Mouse (Mus musculus) embryo, embryonic 10 days (tissue): Measurements from ENCODE around the gene Pfkp.

Experiments used
- DNase-seq: peaks from one replicate; pipeline ENCODE4 v3.0.0-alpha.2; 2015; ENCODE audit warnings: low spot score

The Pfkp gene

DNA sequence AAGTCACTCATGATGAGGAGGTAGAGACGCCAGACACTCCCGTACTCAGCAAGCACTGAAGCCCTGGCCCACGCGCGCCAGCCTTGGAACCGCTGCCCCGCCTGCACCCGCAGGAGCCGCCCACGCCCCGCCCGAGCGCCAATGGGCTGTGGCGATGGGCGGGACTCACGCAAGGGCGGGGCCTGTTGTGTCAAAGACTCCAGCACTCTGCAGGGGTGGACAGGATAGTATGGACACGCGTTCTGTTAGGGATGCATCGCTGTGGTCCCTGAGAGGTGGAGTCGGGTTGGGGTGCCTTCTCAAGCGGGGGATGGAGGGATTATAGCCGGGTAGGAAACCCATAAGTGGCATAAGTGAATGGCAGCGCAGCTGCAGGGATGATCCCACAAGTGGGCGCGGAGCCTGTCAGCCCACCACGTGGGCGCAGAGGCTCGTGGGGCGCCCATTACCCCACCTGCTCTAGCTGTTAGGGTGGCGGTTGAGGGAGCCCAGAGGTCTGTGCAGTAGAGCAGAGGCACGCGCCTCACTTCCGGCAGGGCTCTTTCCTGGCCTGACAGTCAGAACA lies at the start of gene Pfkp:
Pfkp (minus strand) TSS at position 109 of the 565 bp plus-strand sequence.
- DNase-seq: peak; percentile 91

DNA sequence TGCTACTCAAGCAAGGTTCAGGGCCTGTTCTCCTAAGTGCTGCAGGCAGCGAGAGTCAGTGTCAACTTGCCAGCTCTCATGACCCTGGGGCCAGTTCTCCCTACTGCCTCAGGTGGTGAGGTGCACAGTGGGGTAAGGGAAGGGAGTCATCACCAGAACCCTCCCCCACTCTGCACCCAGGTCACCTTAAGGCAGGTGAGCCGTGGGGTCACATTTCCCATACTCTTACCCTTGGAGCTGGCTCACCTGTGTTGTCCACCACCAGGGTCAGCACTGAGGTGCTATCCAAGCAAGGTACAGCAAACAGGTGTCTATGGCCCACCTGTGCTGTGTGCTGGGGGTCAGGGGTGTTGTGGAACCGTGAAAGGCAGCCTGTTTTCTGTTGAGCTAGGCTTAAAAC lies 42.0 kb upstream of the Pfkp start:
- no peak for DNase-seq

DNA sequence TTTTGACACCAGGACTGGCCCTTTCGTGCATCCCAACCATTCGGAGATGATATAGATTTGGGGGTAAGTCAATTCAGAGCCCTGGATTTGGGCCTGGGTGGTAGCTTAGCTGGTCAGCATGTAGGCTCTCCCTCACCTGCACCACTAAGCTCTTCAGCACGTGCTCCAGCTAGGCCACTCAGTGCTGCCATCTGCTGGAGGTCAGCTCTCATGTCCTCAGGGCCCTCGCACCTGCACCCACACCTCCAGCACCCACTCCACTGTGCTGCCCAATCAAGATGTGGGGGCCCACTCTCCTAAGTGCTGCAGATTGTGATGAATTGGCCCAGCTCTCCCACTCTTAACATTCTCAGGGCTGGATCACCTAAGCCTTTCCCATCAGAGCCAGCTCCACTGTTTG lies 41.4 kb upstream of the Pfkp start:
- DNase-seq: peak; percentile 41

DNA sequence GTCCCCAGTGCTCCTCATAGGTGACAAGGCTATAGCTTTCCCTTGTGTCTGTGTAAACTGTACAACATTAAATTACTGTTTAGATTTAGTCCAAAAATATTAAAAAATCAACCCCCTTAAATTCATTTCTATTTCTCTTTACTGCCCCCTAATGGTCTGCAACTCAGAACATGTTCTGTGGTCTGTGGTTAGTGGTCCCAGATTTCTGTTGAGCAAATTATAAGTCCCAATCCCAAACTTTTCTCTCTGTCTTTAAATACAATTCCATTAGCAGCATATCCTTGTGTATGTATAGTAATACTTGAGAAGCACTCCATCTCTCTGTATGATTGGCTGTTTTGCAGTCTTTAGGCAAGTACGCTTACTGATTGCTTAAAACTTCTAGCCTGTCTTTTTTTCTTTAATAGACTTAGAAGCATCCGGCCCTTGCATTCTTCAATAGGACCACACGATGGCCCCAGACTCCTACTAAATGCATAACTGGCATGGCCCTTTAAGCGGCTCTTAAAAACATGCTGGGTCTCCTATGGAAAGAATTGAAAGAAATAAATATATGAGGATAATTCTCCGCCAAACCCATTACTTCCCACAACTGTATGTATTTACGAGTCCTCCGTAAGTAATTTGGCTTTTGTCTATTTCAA lies 40.3 kb upstream of the Pfkp start:
- DNase-seq: peak; percentile 65

DNA sequence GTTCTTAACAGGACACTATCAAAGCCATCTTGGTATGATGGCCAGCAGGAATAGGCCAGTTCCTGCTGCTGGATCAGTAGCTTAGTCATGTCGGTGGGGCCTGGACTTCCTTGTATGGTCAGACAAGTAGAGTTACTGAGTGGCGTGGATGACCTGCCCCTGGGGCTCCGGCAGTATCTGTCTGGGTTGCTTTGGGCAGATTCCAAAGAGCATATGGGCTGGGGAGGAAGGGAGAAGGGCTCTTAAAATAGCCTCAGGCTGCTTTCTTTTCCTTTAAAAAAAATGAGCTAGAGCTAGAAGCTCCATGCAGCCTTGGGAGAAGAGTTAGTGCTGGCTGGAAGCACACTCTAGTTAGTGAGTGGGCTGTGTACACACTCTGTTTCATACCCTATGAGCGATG lies 18.3 kb upstream of the Pfkp start:
- no peak for DNase-seq

DNA sequence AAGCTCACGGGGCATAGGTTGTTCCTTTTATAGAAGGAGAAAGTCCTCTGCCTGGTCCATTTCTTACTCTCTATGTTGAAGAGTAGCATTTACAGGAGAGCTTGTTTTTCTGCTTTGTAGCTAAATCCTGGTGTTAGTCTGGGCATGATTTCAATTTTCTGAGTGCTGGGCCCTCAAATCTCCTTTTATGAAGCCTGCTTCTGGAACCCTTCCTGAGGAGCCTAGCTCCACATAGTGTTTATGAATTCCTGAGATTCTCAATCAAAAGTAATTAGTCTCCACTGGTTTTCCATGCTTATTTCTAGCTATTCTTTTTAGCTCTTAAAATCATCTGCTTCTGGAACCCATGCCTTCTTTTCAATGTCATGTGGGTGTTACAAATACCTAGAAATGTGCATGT lies 16.9 kb upstream of the Pfkp start:
- no peak for DNase-seq

DNA sequence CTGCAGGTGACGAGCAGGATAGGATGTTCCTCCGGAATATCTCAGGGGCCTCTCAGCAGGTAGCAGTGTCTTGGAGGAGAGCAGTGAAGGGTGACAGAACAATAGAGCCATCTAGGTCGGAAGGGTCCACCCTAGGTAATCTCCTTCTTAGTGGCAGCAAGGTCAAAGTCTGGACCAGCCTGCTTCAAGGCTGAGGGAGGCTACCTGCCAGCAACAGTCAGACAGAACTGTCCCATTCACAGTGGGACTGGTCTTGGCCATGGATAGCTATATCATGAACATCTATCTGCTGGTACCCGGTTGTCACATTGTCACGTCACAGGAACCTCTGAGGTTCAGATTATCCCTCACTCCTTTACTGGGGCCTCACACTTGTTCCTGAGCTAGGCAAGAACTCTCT lies 15.6 kb upstream of the Pfkp start:
- DNase-seq: no peak

DNA sequence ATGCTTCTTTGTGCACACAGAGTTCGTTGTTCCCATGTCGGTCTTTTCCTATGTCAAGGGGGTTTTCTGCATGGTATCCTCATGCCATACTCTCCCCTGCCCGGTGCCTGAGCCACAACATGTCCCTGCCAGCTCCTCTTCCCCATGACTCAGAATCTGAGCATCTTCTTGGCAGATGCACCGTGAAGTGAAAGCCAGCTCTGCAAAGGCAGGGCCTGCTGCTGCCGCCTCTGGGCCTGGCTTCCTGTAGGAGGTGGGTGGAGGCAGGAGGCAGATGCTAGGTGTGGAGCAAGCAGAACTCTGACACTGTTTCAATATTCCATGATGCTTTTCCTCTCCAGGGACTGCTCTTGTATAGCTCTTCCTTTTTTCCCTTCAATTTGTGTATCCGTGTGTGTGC lies 10.7 kb upstream of the Pfkp start:
- no peak for DNase-seq

DNA sequence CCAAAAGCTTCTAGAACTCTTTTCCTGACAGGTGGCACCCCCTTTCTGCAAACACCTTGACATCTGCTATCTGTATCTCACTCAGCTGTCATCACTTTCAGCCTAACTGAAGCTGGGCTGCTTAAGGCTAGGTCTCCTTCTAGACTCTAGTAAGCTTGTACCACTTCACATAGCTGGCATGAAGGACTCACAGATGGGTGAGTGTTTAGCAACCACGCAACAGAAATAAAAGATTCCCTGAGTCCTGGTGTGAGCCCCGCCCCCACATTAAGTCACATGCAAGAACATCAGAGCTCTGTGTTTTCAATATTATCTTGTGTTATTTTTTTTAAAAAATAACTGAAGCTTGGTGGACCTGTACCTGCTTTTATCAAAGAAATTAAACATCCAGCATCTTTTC lies 8.7 kb upstream of the Pfkp start:
- no peak for DNase-seq

DNA sequence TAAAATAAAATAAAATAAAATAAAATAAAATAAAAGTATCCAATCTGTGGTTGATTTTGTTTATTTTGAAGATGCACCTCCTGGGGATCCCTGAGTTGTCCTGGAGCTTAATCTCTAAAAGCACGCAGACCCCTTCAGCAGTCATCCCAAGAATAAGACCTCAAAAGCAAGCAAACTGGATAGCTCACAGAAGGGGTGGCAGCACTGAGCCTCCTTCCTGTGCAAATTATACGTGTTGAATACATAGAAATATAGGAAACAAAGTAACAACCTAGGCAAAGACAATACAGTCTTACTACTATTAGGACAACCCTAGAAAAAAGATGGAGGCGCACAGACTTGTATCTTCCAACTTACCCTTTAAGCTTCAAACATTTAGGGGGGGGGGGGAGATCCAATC lies 965 bp upstream of the Pfkp start:
- no peak for DNase-seq

DNA sequence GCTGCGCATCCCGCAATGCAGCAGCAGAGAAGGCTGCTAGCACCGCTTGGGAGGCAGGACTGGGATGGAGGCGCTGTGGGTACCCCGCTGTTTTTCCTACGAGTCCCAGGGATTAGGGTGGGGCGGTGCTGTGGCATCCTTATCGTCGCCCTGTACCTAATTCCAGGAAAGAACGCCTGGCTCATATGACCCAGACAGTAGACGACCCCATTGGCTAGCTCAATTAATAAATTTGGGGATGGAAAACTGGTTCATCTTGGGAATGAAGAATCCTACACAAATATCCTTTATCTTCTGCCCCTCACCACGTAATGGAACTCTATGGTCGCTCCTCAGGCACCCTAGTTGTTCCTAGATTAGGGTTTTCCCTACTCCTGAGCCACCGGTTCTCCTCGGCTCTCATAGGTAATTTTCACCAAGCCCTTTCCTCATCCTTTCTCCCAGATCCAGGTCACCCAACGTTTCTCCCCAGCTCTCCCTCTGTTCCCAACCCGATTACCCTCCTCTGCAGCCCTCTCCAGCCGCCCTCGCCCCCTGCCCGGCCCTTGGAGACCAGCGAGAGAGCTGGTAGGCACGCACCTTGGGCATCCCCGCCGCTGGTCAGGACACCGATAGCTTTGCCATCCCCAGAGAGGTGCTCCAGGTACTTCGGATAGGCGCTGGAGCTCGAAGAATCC lies 447 bp downstream of the Pfkp start:
- DNase-seq: peak; percentile 8

DNA sequence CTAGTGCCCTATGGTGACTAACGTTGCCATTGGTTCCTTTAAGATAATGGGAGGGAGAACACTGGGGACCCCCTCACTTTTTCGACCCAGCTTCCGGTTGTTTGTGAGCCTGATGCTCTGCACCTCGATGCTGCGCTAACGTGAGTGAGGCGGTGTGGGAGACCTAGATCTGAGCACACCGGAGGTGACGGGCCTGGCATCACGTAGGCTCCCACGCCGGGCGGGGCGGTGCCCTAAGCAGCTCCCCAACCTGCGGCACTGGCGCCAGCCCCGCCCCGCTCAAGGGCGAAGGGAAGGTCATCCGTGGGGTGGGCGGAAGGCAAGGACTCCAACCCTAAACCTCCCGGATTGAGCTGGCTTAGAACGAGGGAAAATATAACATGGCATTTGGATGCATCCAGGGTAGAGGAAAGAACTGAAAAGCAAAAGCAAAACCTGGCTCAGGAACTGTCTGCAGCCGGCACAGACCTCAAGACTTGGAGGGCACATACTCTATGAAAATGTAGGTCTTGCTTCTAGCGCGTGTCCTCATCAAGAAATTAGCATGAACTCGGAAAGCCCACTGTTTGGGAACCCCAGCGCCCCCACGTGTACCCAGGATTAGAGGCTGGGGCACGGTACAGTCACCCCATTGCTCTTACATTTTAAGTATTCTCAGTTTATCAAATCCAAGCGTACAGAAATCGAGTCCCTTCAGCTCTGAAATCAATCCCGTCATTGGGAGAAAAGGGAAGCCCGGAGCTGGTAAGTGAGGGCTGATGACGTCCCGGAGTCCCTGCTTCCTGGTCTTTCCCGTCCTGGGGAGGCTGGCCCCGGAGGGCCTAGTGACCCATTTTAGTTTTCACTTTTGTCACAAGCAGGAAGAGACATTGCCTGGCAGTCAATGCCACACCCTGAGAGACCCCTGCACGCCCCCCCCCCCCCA lies 1.2 kb downstream of the Pfkp start:
- peak; percentile 39 for DNase-seq

DNA sequence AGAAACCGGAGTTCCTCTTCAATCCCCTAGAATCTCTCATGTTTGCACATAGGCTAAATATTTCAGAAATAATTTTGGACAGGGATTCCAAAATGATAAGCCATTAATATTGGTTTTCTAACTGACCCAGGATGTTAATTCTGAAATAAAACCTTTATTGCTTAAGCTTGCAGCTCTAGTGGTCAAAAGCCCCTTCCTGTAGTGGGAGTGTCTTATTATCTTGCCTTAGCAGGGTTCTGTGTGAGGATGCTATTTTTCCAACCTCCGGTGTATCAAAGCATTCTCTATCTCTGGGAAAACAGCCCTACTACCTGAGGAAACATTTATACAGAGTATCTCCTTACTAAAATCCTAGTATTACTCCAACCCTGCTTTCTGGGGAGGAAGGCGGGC lies 1.9 kb downstream of the Pfkp start:
- DNase-seq: no peak

DNA sequence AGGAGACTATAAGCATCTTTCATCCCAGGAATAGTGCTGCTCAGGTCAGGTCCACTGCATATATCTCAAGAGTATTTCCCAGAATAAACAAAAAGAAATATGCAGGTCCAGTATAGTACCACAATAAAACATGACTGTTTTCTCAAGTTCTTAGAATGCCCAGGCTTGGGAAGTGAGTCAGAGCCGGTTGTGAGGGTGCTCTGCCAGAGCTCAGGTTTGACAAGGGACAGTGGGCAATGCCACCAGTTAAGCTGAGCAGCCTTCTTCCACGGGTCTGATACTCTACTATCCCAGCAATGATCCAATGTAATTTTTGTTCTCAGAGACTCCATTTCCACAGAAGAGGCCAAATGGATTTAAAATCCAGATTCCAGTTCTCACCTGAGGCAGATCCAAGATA lies 2.3 kb downstream of the Pfkp start:
- no peak for DNase-seq

DNA sequence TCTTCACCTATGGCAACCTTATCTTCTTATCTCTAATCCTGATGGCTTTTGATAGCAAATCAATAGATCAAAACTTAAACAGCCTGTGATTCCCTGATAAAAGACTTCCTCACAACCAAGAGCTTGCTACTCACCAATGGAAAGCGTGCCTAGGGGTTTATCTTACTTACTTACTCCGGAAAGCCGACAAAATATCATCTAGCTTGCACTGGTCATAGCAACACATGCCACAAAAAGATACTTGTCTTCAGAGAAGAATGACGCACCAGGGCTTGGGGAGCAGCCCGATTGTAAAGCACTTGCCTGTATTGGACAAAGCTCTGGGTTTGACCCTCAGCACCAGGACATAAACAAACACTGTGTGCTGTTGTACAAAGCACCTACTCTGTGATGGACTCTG lies 4.6 kb downstream of the Pfkp start:
- no peak for DNase-seq

DNA sequence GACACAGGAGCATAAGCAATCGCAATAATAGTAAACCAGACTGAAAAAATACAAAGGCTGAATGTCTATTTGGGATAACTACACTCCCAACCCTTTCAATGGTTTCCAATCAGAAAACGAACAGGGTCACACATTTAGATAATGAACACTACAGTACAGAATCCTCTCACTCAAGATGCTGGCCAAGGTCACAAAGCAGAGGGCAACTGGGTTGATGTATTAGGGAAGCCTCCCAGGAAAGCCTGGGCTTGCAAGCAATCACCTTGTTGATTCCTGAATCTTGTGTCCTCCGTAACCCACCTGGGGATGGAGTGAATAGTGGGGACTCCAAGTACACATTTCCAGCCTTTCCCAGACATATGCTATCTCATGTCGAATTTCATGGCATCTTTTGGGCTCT lies 5.6 kb downstream of the Pfkp start:
- DNase-seq: no peak

DNA sequence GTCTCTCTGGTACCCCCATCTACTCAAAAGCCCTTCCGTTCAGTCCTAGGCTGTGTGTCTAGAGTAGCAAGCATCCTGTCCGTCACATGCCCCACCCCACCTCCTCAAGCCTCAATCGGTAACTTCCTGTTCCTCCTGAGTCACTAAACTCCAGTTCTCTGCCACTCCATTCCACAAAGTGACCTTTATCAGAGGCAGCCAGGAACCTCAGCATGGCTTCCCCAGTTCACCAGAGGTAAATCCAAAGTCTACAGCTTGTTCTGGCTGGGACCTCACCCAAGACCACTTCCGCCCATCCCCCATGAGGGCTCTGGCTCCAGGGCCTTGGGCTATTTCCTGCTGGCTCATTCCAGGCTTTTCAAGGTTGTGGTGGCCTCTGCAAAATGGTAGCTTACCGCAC lies 6.1 kb downstream of the Pfkp start:
- no peak for DNase-seq

DNA sequence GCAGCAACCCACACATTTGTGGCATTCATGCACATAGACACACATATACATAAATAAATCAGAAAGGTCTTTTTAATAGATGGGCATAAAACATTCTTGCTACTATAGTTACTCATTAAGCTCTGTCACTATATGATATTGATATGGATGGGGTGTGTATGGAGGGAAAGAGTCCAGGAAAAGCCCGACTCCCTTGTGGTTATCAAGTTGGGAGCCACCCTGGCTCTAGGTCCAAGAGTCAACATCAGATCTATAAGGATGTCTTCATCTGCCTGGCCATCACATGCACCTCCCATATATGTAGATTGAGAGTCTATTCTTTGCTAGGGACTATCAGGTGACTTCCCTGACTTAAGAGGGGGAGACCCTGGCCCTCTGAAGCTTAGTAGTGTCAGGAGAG lies 7.1 kb downstream of the Pfkp start:
- DNase-seq: no peak

DNA sequence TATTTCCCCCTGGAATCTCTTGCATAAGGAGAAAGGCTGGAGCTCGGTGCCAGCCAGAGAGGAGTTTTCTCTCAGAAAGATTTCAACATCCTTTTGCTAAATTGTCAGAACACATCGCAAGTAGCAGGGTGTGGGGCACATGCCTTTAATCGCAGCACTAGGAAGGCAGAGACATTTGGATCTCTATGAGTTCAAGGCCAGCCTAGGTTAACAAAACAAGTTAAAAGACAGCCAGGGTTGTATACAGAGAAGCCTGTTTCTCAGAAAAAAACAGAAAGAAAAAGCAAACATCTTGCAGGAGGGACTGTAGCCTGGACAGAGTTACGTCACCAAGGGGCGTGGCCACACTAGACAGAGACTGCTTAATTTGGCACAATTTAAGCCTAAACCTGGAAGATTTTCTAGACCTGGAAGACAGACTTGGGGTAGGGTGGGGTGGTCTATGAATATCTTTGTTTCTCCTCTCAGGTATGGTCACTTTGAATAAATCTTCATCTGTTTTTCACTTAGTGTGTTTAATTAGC lies 9.0 kb downstream of the Pfkp start:
- no peak for DNase-seq

DNA sequence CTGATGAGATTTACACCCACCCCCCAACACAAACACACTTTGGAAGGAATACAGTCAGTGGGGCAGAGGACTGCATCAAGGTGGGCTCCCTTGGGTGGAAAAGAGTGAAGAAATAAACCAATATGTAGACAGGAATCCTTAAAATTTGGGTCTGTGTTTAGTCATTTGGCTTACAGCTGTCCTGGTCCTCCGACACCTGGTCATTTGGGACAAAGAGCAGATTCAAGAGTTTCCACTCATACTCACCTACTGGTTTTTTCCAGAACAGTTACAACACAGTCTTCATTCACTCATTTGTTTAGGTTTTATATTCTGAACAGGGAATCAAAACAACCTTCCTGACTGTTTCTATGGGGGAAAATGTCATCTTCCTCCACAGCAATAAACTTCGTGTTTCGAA lies 9.6 kb downstream of the Pfkp start:
- no peak for DNase-seq

DNA sequence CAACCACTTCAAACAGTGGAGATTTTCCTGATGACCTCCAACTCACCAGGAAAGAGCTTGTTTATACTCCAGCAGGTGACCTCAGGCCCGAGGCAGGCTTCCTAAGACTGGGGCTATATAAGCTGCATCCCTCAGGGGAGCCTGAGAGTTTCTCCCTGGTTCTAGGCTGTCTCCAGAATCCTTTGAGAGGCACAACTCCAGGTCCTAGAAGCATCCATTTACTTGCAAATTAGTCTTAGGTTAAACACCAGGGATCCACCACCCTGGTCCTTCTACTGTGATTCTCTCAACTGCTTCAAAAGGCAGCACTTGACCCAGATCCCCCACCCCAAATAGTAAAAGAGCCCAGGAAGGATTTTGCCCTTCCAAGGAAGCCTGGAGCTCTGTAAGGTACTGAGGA lies 10.2 kb downstream of the Pfkp start:
- DNase-seq: no peak

DNA sequence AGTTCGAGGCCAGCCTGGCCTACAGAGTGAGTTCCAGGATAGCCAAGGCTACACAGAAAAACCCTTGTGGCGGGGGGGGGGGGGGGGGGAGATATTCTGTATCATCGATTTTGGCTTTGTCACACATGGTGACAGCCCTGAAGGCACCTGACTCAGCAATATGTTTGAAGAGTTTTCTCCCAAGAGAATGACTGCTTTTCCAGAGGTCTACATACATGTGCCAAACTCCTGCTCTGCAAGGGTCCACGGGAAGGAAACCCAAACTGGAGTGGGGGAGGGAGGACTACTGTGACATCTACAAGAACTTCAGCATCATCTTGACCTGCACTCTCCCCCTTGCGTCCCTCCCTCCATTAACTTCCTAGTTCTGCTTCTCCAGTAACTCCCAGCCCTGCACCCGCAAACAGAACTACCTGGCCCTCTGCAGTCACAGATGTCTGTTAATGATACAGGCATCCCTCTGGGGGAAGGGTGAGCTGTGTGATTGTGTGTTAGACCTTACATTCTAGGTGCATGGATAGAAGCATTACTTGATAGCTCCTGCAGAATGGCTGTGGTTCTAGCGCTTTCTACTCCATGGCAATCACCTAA lies 10.9 kb downstream of the Pfkp start:
- DNase-seq: no peak
